Mouse (Mus musculus): Measurements from ENCODE around the gene Ckap2.

GRCm38 (mm10) chr8:22175966-22176365 is 9.7 kb downstream of the Ckap2 start:
- TF ChIP-seq POLR2A (IDR thresholded peaks at IDR 0.05; ENCODE audit: borderline replicate concordance, control insufficient read depth, low read depth, low read length) = no peak
- TF ChIP-seq CTCF (IDR thresholded peaks at IDR 0.05; ENCODE audit: control insufficient read depth, insufficient read depth, low read length) = no peak

All from bone marrow, adult 2 months (tissue).